Mouse (Mus musculus): ENCODE data around the gene Fam120a. TPM values are rescaled to one million over a fixed set of nuclear protein-coding genes. Genes with fewer than 3 reads are reported as not detected.

The Fam120a gene
- 10 to 100 TPM; 44.0 to 95.9 TPM for polyA plus RNA-seq (2017; shearing (Covaris generic))

DNA sequence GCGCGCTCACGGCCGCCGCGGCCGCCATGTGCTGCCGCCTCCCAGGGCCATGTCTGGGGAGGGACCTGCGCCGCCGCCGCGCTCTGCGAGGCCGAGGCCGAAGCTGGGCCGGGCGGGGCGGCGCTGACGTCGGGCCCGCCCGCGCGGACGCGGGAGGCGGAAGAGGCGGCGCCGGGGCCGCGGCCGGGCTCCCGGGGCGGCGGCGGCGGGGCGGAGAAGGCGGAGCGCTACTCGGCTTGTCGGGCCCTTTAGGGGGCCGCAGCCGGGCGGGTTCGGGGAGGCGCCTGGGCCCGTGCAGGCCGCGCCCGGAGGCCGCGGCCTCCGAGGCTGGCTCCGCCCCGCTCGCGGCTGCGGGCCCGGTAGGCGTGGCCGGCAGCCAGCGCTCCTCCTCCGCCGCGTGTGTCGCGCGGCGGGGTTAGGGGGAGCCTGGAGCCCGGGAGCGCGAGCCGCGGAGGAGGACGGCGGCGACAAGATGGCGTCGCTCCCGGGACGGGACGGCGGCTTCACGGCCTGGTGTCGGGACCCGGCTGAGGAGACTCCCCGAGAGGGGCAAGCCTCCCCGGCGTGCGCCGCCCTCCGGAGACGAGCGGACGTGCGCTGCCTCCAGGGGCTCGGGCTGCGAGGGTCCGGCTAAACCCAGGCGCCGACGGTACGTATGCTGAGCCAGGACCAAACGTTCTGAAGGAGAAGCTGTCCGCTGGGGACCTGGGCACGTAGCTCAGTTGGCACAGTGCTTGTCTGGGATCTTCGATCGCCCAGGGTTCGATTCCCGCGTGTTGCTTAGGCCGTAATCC is at the start of gene Fam120a:
Gene Fam120a, minus strand, starts transcription at position 62 of the 794 bp plus-strand sequence.

DNA sequence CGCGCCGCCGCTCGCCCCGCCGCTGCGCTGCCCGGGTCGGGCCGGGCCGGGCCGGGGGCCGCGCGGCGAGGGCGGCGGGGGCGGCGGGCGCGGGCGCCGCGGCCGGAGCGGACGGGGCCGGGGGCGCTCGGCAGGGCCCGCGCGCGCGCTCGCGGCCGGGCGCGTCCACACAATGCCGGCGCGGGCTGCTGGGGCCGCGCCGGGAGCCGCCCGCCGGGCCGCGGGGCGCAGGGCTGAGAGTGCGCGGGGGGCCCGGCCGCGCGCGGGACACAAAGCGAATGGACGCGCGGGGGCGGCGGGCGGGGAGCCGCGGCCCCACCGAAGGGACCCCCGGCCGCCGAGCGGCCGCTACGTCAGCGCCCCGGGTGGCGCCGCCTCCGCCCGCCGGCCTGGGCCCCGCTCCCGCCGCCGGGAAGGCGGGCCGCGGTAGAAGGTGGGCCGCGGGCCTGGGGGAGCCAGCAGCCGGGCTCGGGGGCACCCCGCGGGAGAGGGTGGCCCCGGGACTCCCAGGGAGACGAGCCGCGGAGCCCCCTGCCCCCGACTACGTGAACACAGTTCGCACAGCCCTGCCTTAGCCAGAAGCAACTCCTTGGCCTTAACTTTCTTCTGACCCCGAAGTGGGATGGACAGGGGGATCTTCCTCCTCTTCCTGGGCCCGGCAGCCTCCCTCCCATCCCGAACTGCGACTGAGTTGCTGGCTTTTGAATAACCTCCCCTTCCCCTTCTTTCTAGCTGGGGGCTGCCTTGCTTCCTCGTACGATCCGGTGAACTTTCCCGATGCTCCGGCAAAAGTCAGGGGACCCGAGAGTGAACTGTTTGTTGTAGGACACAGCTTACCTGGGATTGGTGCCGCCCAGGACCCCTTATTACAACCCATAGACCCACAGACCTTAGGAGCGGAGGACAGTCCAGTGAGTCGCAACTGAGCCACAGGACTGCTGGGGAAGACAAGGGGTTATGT is 96.8 kb downstream of the Fam120a start, which contains the start of gene Phf2:
Gene Phf2, minus strand, starts transcription at position 349 of the 961 bp plus-strand sequence.

Other genes with a start within 250 kb of the Fam120a start
- 10 to 100 TPM; 17.4 to 19.3 TPM for gene Phf2, start 96.9 kb downstream of the Fam120a start, polyA plus RNA-seq (2017; shearing (Covaris generic))
- under 1 TPM in 1 of 2 experiments, not detected in 1; 0.22 TPM for gene Wnk2, start 180.0 kb upstream of the Fam120a start, polyA plus RNA-seq (2017; shearing (Covaris generic))
- 10 to 100 TPM; 43.5 to 54.3 TPM for gene Ninj1, start 219.5 kb upstream of the Fam120a start, polyA plus RNA-seq (2017; shearing (Covaris generic))
- 10 to 100 TPM; 68.7 to 76.4 TPM for gene Card19, start 248.0 kb upstream of the Fam120a start, polyA plus RNA-seq (2017; shearing (Covaris generic))

Data from activated CD4-positive, CD25-positive, alpha-beta regulatory T cell (primary cell).